Mouse (Mus musculus): ENCODE measurements around the gene Atp6v0a4.

DNA sequence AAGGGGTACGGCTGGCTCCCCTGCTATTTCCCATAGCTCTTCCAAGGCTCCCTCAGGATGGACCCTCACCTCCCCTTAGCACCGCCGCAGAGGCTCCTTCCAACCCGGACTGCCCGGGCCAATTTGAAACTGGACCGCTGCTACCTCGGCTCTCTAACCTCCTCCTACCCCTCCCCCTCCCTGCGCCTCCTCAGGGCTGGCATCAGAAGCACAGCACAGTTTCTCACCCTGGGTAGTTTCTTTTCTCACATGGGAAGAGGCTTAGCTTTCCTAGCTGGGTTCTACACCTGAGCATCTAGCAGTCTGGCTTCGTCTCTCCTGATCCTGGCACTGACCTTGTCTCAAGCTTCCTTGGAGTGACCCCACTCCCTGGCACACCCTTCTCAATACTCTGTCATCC lies 14.5 kb downstream of the Atp6v0a4 start:
- TF ChIP-seq CHD2 (IDR thresholded peaks at IDR 0.05; ENCODE audit: low read depth, low read length), result no peak
- no peak for TF ChIP-seq ZNF384 (IDR thresholded peaks at IDR 0.05; ENCODE audit: low read depth, low read length)

All from ES-E14 (cell line).